Mouse (Mus musculus) liver, postnatal 0 days (tissue): ENCODE measurements around the gene Osbpl3. TPM values are rescaled to one million over a fixed set of nuclear protein-coding genes. Genes with fewer than 3 reads are reported as not detected.

Source experiments
- ATAC-seq: fragments of 200-750 bp; cut with Nextera tagmentation; 2 replicates; pipeline ENCODE4 v1.8.0; 2017; ENCODE audit warnings: mild to moderate bottlenecking, moderate library complexity
- DNase-seq: peaks from one replicate; pipeline ENCODE4 v3.0.0-alpha.2; 2016
- H3K27ac ChIP-seq: fragments of 300-500 bp; sonication (generic); 2 replicates; pipeline ENCODE4 v1.5.1; 2014; ENCODE audit warnings: antibody characterized with exemption, moderate library complexity, mild to moderate bottlenecking, low read depth
- H3K27me3 ChIP-seq: fragments of 300-500 bp; sonication (generic); 2 replicates; pipeline ENCODE4 v1.6.1; 2014; ENCODE audit warnings: low read length, control low read depth, mixed read lengths; ENCODE audit not compliant: insufficient read depth
- H3K36me3 ChIP-seq: fragments of 300-500 bp; sonication (generic); replicated peaks from 2 replicates; pipeline ENCODE4 v1.6.1; 2014; ENCODE audit warnings: mild to moderate bottlenecking, control low read depth, low read length, moderate library complexity, mixed read lengths; ENCODE audit not compliant: insufficient read depth
- H3K4me1 ChIP-seq: fragments of 300-500 bp; sonication (generic); 2 replicates; pipeline ENCODE4 v1.6.1; 2014; ENCODE audit warnings: antibody characterized with exemption, mild to moderate bottlenecking, control low read depth; ENCODE audit not compliant: insufficient read depth
- H3K4me2 ChIP-seq: fragments of 300-500 bp; sonication (generic); 2 replicates; pipeline ENCODE4 v1.6.1; 2014; ENCODE audit warnings: low read depth, mild to moderate bottlenecking, low read length, moderate library complexity, mixed read lengths
- H3K4me3 ChIP-seq: fragments of 300-500 bp; sonication (generic); 2 replicates; pipeline ENCODE4 v1.5.1; 2014; ENCODE audit warnings: low read depth, low read length
- H3K9ac ChIP-seq: fragments of 300-500 bp; sonication (generic); replicated peaks from 2 replicates; pipeline ENCODE4 v1.6.1; 2014; ENCODE audit warnings: mild to moderate bottlenecking, moderate library complexity
- H3K9me3 ChIP-seq: fragments of 300-500 bp; sonication (generic); 2 replicates; pipeline ENCODE4 v1.6.1; 2016; ENCODE audit warnings: mild to moderate bottlenecking, control low read depth, low read length, mixed read lengths
- CTCF ChIP-seq: sonication (generic); IDR thresholded peaks from 2 replicates; pipeline ENCODE4 v1.5.1; 2016; ENCODE audit warnings: antibody characterized with exemption, low read depth
- EP300 ChIP-seq: IDR thresholded peaks from 2 replicates; pipeline ENCODE4 v1.6.1; 2016; ENCODE audit warnings: antibody characterized with exemption, low read depth, mild to moderate bottlenecking
- WGBS: fragments of 180-500 bp; shearing (Covaris S2); extraction: QIAGEN DNeasy Blood & Tissue Kit; methylation state at CpG from one replicate; pipeline ENCODE4 v1.1.7; 2014; ENCODE audit not compliant: insufficient replicate concordance; 5-methylcytosine and 5-hydroxymethylcytosine counted together
- polyA plus RNA-seq: library from polyadenylated mRNA; unstranded; fragments of >200 nt; fragmentation: Nextera tagmentation; extraction: Ambion mirVana; gene quantifications from 2 replicates; pipeline ENCODE4 v1.2.1, GENCODE M21; 2015

The Osbpl3 gene
- polyA plus RNA-seq, 1 experiment from 2014 or later = 0.96 TPM

- Histone ChIP-seq H3K27me3 (no peaks in the 10 kb centered on the region), H3K4me3 (no peak overlapping the region), H3K4me1 (peaks cover 17% of the 10 kb centered on the region; the same call in 1 of the 2 replicates), H3K4me2 (no peak overlapping the region), H3K27ac (no peak overlapping the region), H3K9me3 (no peaks in the 10 kb centered on the region), H3K9ac (no peak overlapping the region), H3K36me3 (no peaks in the 10 kb centered on the region)
- no peak for DNase-seq
- no peak for ATAC-seq
- no peak for TF ChIP-seq EP300
- TF ChIP-seq CTCF = no peak
- WGBS = 51% methylated on average over 5 of the region's 5 CpGs
Observed at GRCm38 (mm10) chr6:50379136-50379535, 76.9 kb downstream of the Osbpl3 start.

GRCm38 (mm10) chr6:50377742-50378720 lies 78.0 kb downstream of the Osbpl3 start:
- no peak overlapping the region for H3K4me3 ChIP-seq
- no peaks in the 10 kb centered on the region for H3K9me3 ChIP-seq
- H3K36me3 ChIP-seq = no peaks in the 10 kb centered on the region
- DNase-seq (peak; percentile 54), ATAC-seq (peak; percentile 77)
- H3K9ac ChIP-seq = no peak overlapping the region
- peak overlapping the region; percentile 76 for H3K27ac ChIP-seq
- no peak for TF ChIP-seq CTCF
- no peak for TF ChIP-seq EP300
- H3K4me2 ChIP-seq = peak overlapping the region; percentile 2; the same call in 1 of the 2 replicates
- peaks cover 17% of the 10 kb centered on the region; the same call in 1 of the 2 replicates for H3K4me1 ChIP-seq
- H3K27me3 ChIP-seq = no peaks in the 10 kb centered on the region
- 37% methylated on average over 21 of the region's 21 CpGs for WGBS

GRCm38 (mm10) chr6:50376684-50377083 lies 79.3 kb downstream of the Osbpl3 start:
- 75% methylated on average over 1 of the region's 1 CpGs for WGBS
- TF ChIP-seq EP300 (no peak), CTCF (no peak)
- peaks cover 17% of the 10 kb centered on the region; the same call in 1 of the 2 replicates for H3K4me1 ChIP-seq

GRCm38 (mm10) chr6:50372516-50373424 lies 83.2 kb downstream of the Osbpl3 start:
- no peaks in the 10 kb centered on the region for H3K4me1 ChIP-seq
- H3K36me3 ChIP-seq = no peaks in the 10 kb centered on the region
- 55% methylated on average over 5 of the region's 5 CpGs for WGBS
- ATAC-seq = no peak
- no peak overlapping the region for H3K9ac ChIP-seq
- H3K27ac ChIP-seq = no peak overlapping the region
- DNase-seq = no peak
- TF ChIP-seq EP300 = no peak
- no peak for TF ChIP-seq CTCF
- H3K4me3 ChIP-seq = no peak overlapping the region
- H3K4me2 ChIP-seq = no peak overlapping the region
- H3K9me3 ChIP-seq = no peaks in the 10 kb centered on the region
- H3K27me3 ChIP-seq = no peaks in the 10 kb centered on the region

More at GRCm38 (mm10) chr6:50376684-50377083, 79.3 kb downstream of the Osbpl3 start:
- Histone ChIP-seq H3K36me3 (no peaks in the 10 kb centered on the region), H3K27ac (no peak overlapping the region), H3K4me2 (no peak overlapping the region), H3K27me3 (no peaks in the 10 kb centered on the region), H3K4me3 (no peak overlapping the region), H3K9me3 (no peaks in the 10 kb centered on the region), H3K9ac (no peak overlapping the region)
- ATAC-seq (no peak), DNase-seq (no peak)

- 64% methylated on average over 8 of the region's 8 CpGs for WGBS
- Histone ChIP-seq H3K4me3 (no peak overlapping the region), H3K27me3 (no peaks in the 10 kb centered on the region), H3K9me3 (no peaks in the 10 kb centered on the region), H3K4me2 (no peak overlapping the region), H3K4me1 (no peaks in the 10 kb centered on the region), H3K27ac (no peak overlapping the region), H3K9ac (no peak overlapping the region), H3K36me3 (no peaks in the 10 kb centered on the region)
- ATAC-seq (no peak), DNase-seq (no peak)
- TF ChIP-seq EP300 = no peak
- TF ChIP-seq CTCF = no peak
Observed at GRCm38 (mm10) chr6:50371501-50372086, 84.4 kb downstream of the Osbpl3 start.
